Mouse (Mus musculus) central nervous system, embryonic 14 days (tissue): ENCODE data around the gene Tmem200a. TPM values are rescaled to one million over a fixed set of nuclear protein-coding genes. Genes with fewer than 3 reads are reported as not detected.

Experiments
- polyA plus RNA-seq: library from polyadenylated mRNA; depleted of rRNA; stranded (reverse); fragments of >200 nt; gene quantifications from 2 replicates; pipeline ENCODE4 v1.2.3, GENCODE M21; 2012; rRNA removed

Tmem200a gene
- 16.5 and 16.7 TPM in 2 replicates for polyA plus RNA-seq

DNA sequence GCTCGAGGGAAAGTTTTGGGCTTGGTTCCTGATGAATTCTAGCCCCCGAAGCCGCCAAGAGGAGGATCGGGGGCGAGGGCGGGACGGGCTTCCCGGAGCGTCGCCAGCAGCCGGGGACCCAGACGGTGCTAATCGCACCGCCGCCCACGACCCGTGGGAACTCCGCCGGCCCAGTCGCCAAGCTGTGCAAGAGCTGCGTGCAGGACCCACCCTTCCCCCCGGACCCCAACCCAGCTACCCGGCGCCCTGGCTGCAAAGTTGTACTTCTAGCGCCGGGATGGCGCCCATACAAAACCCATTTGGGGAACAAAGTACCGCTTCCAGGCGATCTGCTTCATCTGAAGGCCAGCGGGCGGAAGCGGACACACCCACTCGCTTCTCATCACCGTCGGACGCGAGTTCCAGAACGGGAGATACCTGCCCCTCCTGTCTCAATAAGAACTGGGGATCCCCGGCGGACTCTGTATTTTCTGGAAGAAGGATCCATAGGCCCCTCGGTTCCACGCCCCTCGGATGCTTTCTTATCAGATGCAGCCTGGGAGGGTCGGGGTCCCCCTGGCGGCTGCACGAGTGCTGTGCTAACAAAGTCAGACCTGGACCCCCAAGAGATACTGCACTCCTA is at the start of gene Tmem200a:
TSS of gene Tmem200a (minus strand) at position 532 of the 622 bp plus-strand sequence.

DNA sequence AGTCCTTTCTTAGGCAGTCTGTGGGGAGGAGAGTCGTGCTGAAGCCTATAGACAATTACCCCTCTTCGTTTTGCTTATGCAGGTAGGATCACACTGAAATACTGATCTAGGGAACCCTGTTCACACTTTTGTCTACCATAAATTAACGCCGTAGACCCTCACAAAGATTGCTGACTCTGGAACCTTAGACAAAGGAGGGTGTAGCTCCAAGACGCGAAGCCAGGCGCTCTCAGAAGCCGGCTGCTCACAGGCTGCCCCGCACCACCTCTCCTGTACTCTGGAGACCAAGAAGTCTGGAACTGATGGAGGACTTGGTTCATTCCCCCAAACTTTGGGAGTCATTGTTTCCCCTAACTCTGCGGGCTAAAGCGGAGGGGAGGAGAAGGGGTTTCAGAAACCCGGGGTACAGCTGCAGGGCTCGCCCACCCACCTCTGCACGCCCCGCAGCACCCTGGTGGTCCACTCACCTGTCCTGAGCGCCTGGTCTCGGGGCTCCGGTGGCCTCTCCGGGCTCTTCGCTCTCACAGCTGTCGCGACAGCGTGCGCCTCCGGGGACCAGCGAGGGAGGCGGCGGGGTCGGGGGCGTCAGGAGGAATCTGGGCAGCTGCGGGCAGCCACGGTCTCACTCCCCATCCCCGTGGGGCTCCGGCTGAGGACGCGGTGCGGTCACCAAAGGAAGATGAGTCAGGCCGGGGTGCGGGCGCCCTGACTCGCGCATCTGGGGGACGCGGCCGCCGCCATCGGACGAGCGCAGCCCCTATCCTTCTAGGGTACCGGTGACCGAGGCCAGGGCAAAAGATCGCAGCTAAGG is 976 bp downstream of the Tmem200a start, which contains the start of gene Gm9767:
TSS of gene Gm9767 (plus strand) at position 585 of the 811 bp plus-strand sequence.

Other genes starting within 250 kb of the Tmem200a start
- 0.69 and 0.70 TPM in 2 replicates for gene Gm9767, start 797 bp downstream of the Tmem200a start, polyA plus RNA-seq
- 2.6 and 5.0 TPM in 2 replicates for gene Samd3, start 150.7 kb upstream of the Tmem200a start, polyA plus RNA-seq